Mouse (Mus musculus): ENCODE data around the gene Commd1. TPM values are rescaled to one million over a fixed set of nuclear protein-coding genes. Genes with fewer than 3 reads are reported as not detected.
A peak's percentile ranks its signal among the peaks of the same experiment; 100 is the strongest.

Commd1 gene
- total RNA-seq, 2 experiments from 2014 or later: 74.4 to 95.3 TPM

GRCm38 (mm10) chr11:22850077-22850476 is 132.1 kb downstream of the Commd1 start:
- no peak for ATAC-seq (replicated peaks; ENCODE audit: low FRiP score, low TSS enrichment, poor library complexity, severe bottlenecking)

- ATAC-seq (replicated peaks; ENCODE audit: low FRiP score, low TSS enrichment, poor library complexity, severe bottlenecking): no peak
Measured at GRCm38 (mm10) chr11:22848649-22849195, 133.5 kb downstream of the Commd1 start.

GRCm38 (mm10) chr11:22847732-22848648 is 134.2 kb downstream of the Commd1 start:
- peak; percentile 30; the same call in 1 of the 2 replicates for ATAC-seq (replicated peaks; ENCODE audit: low FRiP score, low TSS enrichment, poor library complexity, severe bottlenecking)

- peak; percentile 35 for ATAC-seq (replicated peaks; ENCODE audit: low FRiP score, low TSS enrichment, poor library complexity, severe bottlenecking)
Measured at GRCm38 (mm10) chr11:22846960-22847731, 135.0 kb downstream of the Commd1 start.

Other genes with a start within 250 kb of the Commd1 start
- gene B3gnt2, start 121.4 kb downstream of the Commd1 start, total RNA-seq (2014; fragmentation: Nextera tagmentation): 7.1 and 24.3 TPM in 2 replicates
- 21.1 and 22.0 TPM in 2 replicates for gene B3gnt2, start 121.4 kb downstream of the Commd1 start, total RNA-seq (2017)
- gene Zrsr1, start 10.4 kb downstream of the Commd1 start, total RNA-seq (2014; fragmentation: Nextera tagmentation): 6.4 and 7.3 TPM in 2 replicates
- gene Zrsr1, start 10.4 kb downstream of the Commd1 start, total RNA-seq (2017): 16.3 and 23.6 TPM in 2 replicates
- gene Gm28048, start 292 bp downstream of the Commd1 start, total RNA-seq (2014; fragmentation: Nextera tagmentation): 31.4 and 32.3 TPM in 2 replicates
- gene Gm28048, start 292 bp downstream of the Commd1 start, total RNA-seq (2017): 33.9 and 42.3 TPM in 2 replicates
- 311 and 390 TPM in 2 replicates for gene Cct4, start 8.1 kb upstream of the Commd1 start, total RNA-seq (2014; fragmentation: Nextera tagmentation)
- gene Cct4, start 8.1 kb upstream of the Commd1 start, total RNA-seq (2017): 447 and 464 TPM in 2 replicates
- gene Fam161a, start 25.1 kb upstream of the Commd1 start, total RNA-seq (2014; fragmentation: Nextera tagmentation): 1.2 and 4.3 TPM in 2 replicates
- 2.4 and 3.0 TPM in 2 replicates for gene Fam161a, start 25.1 kb upstream of the Commd1 start, total RNA-seq (2017)